Mouse (Mus musculus): ENCODE measurements at regions not wholly inside any gene's neighbourhood (a gene's known extent, or its start where the extent isn't known, plus 50 kb on each side); places are given as distances from the start of the nearest gene placed in this dataset.
"Not testable (repeated sequence)": the region's sequence is repeated elsewhere in the genome, so short reads cannot be mapped to it uniquely, and the experiment has no call there.

DNA sequence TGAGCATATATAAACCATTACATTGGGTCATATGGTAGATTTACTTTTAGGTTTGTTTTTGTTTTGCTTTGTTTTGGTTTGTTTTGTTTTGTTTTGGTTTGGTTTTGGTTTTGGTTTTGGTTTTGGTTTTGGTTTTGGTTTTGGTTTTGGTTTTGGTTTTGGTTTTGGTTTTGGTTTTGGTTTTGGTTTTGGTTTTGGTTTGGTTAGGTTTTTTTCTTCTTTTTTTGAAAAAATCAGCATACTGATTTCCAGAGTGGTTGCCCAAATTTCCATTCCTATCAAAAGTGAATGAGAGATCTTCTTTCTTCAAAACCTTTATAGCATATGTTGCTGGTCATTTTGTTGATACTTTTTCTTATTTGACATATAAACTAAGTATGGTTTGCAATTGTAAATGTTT lies 444.0 kb downstream of the Arl4a start:
- H3K9ac ChIP-seq (ENCODE audit: low read length); H3K27me3 ChIP-seq (ENCODE audit: control insufficient read depth, insufficient read depth, low read length); H3K4me3 ChIP-seq (ENCODE audit: low read depth, low read length); DNase-seq (ENCODE audit: low spot score); H3K4me2 ChIP-seq (ENCODE audit: low read depth, severe bottlenecking); H3K9me3 ChIP-seq (ENCODE audit: control insufficient read depth, low read length); H3K27ac ChIP-seq (replicated peaks; ENCODE audit: low read depth, low read length); H3K36me3 ChIP-seq (ENCODE audit: control insufficient read depth, insufficient read depth, low read length); ATAC-seq (ENCODE audit: insufficient number of reproducible peaks, low FRiP score, low TSS enrichment, low read depth); H3K4me1 ChIP-seq (ENCODE audit: control insufficient read depth, insufficient read depth, low read length): not testable (repeated sequence)

DNA sequence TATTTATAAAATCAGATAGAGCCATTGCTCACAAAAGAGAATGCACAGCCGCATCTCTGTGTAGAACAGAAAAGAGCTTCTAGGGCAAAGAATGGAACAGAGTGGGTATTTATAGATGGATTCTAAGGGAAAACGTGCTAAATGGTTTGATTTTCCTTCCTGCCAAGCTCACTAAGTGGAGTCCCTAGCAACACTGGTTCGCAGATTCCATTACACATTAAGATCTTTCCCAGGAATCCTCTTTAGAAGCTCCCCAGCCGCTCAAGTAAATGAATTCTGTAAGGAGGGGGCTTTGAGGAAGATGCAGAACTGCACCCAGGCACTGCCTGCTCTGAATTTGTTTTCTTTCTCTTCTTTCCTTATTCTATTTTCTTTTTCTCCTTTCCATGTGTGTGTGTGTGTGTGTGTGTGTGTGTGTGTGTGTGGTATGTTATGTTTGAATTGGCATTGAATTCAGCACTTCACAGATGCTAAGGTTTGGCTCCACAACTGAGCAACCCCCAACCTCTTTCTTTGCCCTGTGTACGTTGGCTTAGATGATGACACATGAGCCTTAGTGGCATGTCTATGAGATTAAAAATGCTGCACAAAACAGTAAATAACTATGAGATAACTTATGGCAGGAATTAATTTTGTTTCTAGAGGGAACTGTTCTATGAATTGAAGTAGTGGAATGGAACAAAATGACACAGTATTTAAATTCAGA lies 450.5 kb downstream of the Arl4a start:
- Histone ChIP-seq H3K27me3 (ENCODE audit: control insufficient read depth, insufficient read depth, low read length) (no peaks in the 10 kb centered on the region), H3K9ac (ENCODE audit: low read length) (no peak overlapping the region), H3K36me3 (ENCODE audit: control insufficient read depth, insufficient read depth, low read length) (no peaks in the 10 kb centered on the region), H3K4me3 (ENCODE audit: low read depth, low read length) (no peak overlapping the region), H3K27ac (replicated peaks; ENCODE audit: low read depth, low read length) (no peak overlapping the region), H3K9me3 (ENCODE audit: control insufficient read depth, low read length) (no peaks in the 10 kb centered on the region), H3K4me2 (ENCODE audit: low read depth, severe bottlenecking) (no peak overlapping the region), H3K4me1 (ENCODE audit: control insufficient read depth, insufficient read depth, low read length) (no peaks in the 10 kb centered on the region)
- ATAC-seq (ENCODE audit: insufficient number of reproducible peaks, low FRiP score, low TSS enrichment, low read depth) (no peak), DNase-seq (ENCODE audit: low spot score) (no peak)
- WGBS, result 81% methylated on average over 5 of the region's 5 CpGs

DNA sequence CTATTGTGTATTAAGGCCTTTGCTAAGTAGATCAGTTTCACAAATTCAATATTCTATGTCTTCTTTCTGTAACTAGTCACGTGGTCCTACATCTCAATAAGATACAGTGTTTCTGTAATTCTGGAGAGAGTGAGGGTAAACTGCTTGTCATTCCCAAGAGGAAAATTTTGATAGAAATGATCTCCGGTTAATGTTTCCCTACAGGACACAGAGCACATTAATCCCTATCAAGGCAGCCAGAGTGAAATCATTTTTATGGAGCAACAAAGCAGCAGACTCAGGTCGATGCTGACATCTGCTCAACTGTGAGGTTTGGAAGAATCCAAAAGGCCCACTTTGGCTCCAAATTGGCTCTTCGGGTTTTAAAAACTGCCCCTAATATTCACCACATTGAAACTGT lies 451.7 kb downstream of the Arl4a start:
- Histone ChIP-seq H3K27ac (replicated peaks; ENCODE audit: low read depth, low read length) (no peak overlapping the region), H3K9me3 (ENCODE audit: control insufficient read depth, low read length) (no peaks in the 10 kb centered on the region), H3K4me3 (ENCODE audit: low read depth, low read length) (no peak overlapping the region), H3K4me1 (ENCODE audit: control insufficient read depth, insufficient read depth, low read length) (no peaks in the 10 kb centered on the region), H3K4me2 (ENCODE audit: low read depth, severe bottlenecking) (no peak overlapping the region), H3K9ac (ENCODE audit: low read length) (no peak overlapping the region), H3K36me3 (ENCODE audit: control insufficient read depth, insufficient read depth, low read length) (no peaks in the 10 kb centered on the region), H3K27me3 (ENCODE audit: control insufficient read depth, insufficient read depth, low read length) (no peaks in the 10 kb centered on the region)
- 85% methylated on average over 4 of the region's 4 CpGs for WGBS
- DNase-seq (ENCODE audit: low spot score) (no peak), ATAC-seq (ENCODE audit: insufficient number of reproducible peaks, low FRiP score, low TSS enrichment, low read depth) (no peak)

DNA sequence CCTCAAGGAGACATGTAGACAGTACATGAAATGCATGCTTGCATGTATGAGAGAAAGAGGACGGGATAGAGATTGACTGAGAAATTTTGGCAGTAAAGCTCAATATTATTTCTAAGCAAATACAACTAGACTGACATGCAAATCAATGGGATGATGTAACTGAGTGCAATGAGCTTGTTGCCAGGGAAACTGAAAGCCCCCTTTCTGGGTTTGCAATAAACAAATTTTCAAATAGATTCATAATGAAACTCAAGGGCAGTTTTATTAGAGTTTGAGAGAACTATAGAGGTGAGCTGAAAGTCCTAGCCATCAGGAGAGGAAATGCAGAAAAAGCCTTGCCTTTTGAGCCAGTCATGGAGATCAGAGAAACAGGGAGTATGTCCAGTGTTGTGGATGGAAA lies 460.2 kb downstream of the Arl4a start:
- no peak for DNase-seq (ENCODE audit: low spot score)
- Histone ChIP-seq H3K9me3 (ENCODE audit: control insufficient read depth, low read length) (no peaks in the 10 kb centered on the region), H3K36me3 (ENCODE audit: control insufficient read depth, insufficient read depth, low read length) (no peaks in the 10 kb centered on the region), H3K4me3 (ENCODE audit: low read depth, low read length) (no peak overlapping the region), H3K27ac (replicated peaks; ENCODE audit: low read depth, low read length) (no peak overlapping the region), H3K27me3 (ENCODE audit: control insufficient read depth, insufficient read depth, low read length) (no peaks in the 10 kb centered on the region), H3K4me2 (ENCODE audit: low read depth, severe bottlenecking) (no peak overlapping the region), H3K9ac (ENCODE audit: low read length) (no peak overlapping the region), H3K4me1 (ENCODE audit: control insufficient read depth, insufficient read depth, low read length) (no peaks in the 10 kb centered on the region)
- no peak for ATAC-seq (ENCODE audit: insufficient number of reproducible peaks, low FRiP score, low TSS enrichment, low read depth)
- 83% methylated on average over 1 of the region's 1 CpGs for WGBS

DNA sequence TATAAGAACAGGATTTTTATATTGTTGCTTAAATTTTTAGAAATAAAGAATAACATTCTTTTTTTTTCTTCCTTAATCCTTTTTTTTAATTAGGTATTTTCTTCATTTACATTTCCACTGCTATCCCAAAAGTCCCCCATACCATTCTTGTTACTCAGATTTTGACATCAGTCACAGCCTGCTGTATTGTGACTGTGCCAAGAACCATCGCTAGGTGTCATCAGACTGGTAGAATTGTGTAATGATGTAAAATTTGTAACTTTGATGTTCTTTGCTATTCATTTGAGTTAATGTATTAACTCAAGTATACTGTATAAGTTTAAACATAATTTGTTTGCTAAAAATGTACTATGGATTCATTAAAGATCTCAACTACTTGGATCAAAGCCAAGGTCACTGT lies 465.0 kb downstream of the Arl4a start:
- ATAC-seq (ENCODE audit: insufficient number of reproducible peaks, low FRiP score, low TSS enrichment, low read depth), result no peak
- H3K4me2 ChIP-seq (ENCODE audit: low read depth, severe bottlenecking), result no peak overlapping the region
- H3K4me1 ChIP-seq (ENCODE audit: control insufficient read depth, insufficient read depth, low read length), result no peaks in the 10 kb centered on the region
- WGBS, result 79% methylated on average over 1 of the region's 1 CpGs
- DNase-seq (ENCODE audit: low spot score), result no peak
- H3K27me3 ChIP-seq (ENCODE audit: control insufficient read depth, insufficient read depth, low read length), result no peaks in the 10 kb centered on the region
- no peaks in the 10 kb centered on the region for H3K36me3 ChIP-seq (ENCODE audit: control insufficient read depth, insufficient read depth, low read length)
- H3K9me3 ChIP-seq (ENCODE audit: control insufficient read depth, low read length), result no peaks in the 10 kb centered on the region
- no peak overlapping the region for H3K9ac ChIP-seq (ENCODE audit: low read length)
- H3K27ac ChIP-seq (replicated peaks; ENCODE audit: low read depth, low read length), result no peak overlapping the region
- H3K4me3 ChIP-seq (ENCODE audit: low read depth, low read length), result no peak overlapping the region

DNA sequence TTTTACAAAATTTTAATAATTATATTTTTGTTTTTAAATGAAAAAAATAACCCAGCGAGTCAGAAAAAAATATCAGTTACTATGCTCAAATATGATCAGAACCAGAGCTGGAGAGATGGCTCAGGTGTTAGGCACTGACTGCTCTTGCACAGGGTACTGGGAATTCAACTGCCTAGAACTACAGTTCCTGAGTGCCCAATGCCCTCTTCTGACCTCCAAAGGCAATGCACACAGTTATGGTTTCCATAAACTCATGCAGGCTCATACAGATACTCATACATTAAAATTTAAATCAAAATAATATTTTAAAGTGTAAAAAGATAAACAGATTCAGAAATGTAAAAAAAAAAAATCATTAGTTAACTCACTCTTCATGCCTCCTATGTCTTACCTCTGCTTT lies 465.7 kb downstream of the Arl4a start:
- 88% methylated on average over 1 of the region's 1 CpGs for WGBS

DNA sequence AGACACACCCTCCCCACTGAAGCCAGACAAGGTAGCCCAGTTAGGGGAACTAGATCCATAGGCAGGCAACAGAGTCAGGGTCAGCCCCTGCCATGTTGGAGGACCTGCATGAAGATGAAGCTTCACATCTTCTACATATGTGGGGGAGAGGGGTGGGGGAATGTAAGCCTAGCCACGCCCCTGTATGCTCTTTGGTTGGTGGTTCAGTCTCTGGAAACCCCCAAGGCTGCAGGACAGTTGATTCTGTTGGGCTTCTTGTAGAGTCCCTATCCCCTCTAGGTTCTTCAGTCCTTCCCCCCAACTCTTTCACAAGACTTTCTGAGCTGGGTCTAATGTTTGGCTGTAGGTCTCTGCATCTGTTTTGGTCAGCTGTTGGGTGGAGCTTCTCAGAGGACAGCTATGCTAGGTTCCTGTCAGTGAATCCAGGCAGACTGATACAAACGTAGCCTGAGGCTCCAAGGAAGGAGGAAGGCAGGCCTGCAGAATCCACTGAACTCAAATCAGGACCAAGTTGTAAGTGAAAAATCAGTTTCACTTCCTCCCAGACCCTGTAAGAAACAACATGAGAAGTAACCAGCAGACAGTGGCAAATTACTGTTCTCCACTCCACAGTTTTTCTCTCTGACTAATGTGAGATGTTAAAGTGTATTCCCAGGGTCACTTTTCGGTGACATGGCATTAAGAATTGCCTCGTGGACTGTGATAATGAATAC lies 476.9 kb downstream of the Arl4a start:
- H3K4me2 ChIP-seq (ENCODE audit: low read depth, severe bottlenecking), result no peak overlapping the region
- no peak overlapping the region for H3K27ac ChIP-seq (replicated peaks; ENCODE audit: low read depth, low read length)
- no peaks in the 10 kb centered on the region for H3K36me3 ChIP-seq (ENCODE audit: control insufficient read depth, insufficient read depth, low read length)
- no peak overlapping the region for H3K4me3 ChIP-seq (ENCODE audit: low read depth, low read length)
- H3K27me3 ChIP-seq (ENCODE audit: control insufficient read depth, insufficient read depth, low read length), result no peaks in the 10 kb centered on the region
- H3K4me1 ChIP-seq (ENCODE audit: control insufficient read depth, insufficient read depth, low read length), result no peaks in the 10 kb centered on the region
- no peak for ATAC-seq (ENCODE audit: insufficient number of reproducible peaks, low FRiP score, low TSS enrichment, low read depth)
- H3K9ac ChIP-seq (ENCODE audit: low read length), result no peak overlapping the region
- no peaks in the 10 kb centered on the region for H3K9me3 ChIP-seq (ENCODE audit: control insufficient read depth, low read length)
- WGBS, result 76% methylated on average over 4 of the region's 4 CpGs
- DNase-seq (ENCODE audit: low spot score), result no peak

More for the DNA sequence above, 465.7 kb downstream of the Arl4a start:
- H3K9ac ChIP-seq (ENCODE audit: low read length), result no peak overlapping the region
- H3K4me1 ChIP-seq (ENCODE audit: control insufficient read depth, insufficient read depth, low read length), result no peaks in the 10 kb centered on the region
- DNase-seq (ENCODE audit: low spot score) (no peak), ATAC-seq (ENCODE audit: insufficient number of reproducible peaks, low FRiP score, low TSS enrichment, low read depth) (no peak)
- no peaks in the 10 kb centered on the region for H3K27me3 ChIP-seq (ENCODE audit: control insufficient read depth, insufficient read depth, low read length)
- H3K4me3 ChIP-seq (ENCODE audit: low read depth, low read length), result no peak overlapping the region
- no peaks in the 10 kb centered on the region for H3K9me3 ChIP-seq (ENCODE audit: control insufficient read depth, low read length)
- no peak overlapping the region for H3K4me2 ChIP-seq (ENCODE audit: low read depth, severe bottlenecking)
- H3K36me3 ChIP-seq (ENCODE audit: control insufficient read depth, insufficient read depth, low read length), result no peaks in the 10 kb centered on the region
- H3K27ac ChIP-seq (replicated peaks; ENCODE audit: low read depth, low read length), result no peak overlapping the region

DNA sequence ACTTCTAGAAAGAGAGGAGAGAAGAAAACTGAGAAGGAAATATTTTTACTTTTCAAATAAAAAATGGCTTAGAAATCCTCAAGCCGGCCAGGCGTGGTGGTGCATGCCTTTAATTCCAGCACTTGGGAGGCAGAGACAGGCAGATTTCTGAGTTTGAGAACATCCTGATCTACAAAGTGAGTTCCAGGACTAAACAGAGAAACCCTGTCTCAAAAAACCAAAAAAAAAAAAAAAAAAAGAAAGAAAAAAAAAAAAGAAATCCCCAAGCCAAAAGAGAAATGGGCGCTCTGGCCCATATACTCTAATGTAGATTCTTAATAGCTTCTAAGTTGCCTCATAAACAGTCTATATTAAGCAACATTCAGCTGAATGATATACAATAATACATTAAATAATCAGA lies 479.3 kb downstream of the Arl4a start:
- no peaks in the 10 kb centered on the region for H3K9me3 ChIP-seq (ENCODE audit: control insufficient read depth, low read length)
- no peak overlapping the region for H3K4me3 ChIP-seq (ENCODE audit: low read depth, low read length)
- H3K4me2 ChIP-seq (ENCODE audit: low read depth, severe bottlenecking), result no peak overlapping the region
- 88% methylated on average over 3 of the region's 3 CpGs for WGBS
- H3K4me1 ChIP-seq (ENCODE audit: control insufficient read depth, insufficient read depth, low read length), result no peaks in the 10 kb centered on the region
- H3K36me3 ChIP-seq (ENCODE audit: control insufficient read depth, insufficient read depth, low read length), result no peaks in the 10 kb centered on the region
- ATAC-seq (ENCODE audit: insufficient number of reproducible peaks, low FRiP score, low TSS enrichment, low read depth) (no peak), DNase-seq (ENCODE audit: low spot score) (no peak)
- no peak overlapping the region for H3K27ac ChIP-seq (replicated peaks; ENCODE audit: low read depth, low read length)
- H3K27me3 ChIP-seq (ENCODE audit: control insufficient read depth, insufficient read depth, low read length), result no peaks in the 10 kb centered on the region
- H3K9ac ChIP-seq (ENCODE audit: low read length), result no peak overlapping the region

DNA sequence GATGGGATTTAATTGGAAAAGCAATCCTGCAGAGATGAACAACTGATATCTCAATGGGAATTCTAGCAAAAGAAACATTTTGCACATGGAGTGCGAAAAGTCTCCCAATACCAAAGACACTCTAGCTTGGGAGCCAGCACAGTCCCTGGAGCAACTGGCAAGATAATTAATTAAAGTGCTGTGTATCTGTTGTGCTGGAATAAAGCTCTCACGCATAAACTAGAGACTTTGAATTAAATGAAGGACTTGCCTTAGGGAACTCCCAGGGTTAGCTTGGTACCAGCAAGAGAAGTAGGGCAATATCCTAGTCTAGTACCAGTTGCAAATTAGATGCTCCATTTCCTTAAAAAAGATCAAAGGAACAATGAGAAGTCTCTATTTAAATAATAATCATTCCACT lies 501.5 kb downstream of the Arl4a start:
- no peaks in the 10 kb centered on the region for H3K27me3 ChIP-seq (ENCODE audit: control insufficient read depth, insufficient read depth, low read length)
- DNase-seq (ENCODE audit: low spot score) (no peak), ATAC-seq (ENCODE audit: insufficient number of reproducible peaks, low FRiP score, low TSS enrichment, low read depth) (no peak)
- H3K9me3 ChIP-seq (ENCODE audit: control insufficient read depth, low read length), result no peaks in the 10 kb centered on the region
- no peak overlapping the region for H3K27ac ChIP-seq (replicated peaks; ENCODE audit: low read depth, low read length)
- 74% methylated on average over 2 of the region's 2 CpGs for WGBS
- H3K4me1 ChIP-seq (ENCODE audit: control insufficient read depth, insufficient read depth, low read length), result no peaks in the 10 kb centered on the region
- H3K4me2 ChIP-seq (ENCODE audit: low read depth, severe bottlenecking), result no peak overlapping the region
- no peak overlapping the region for H3K4me3 ChIP-seq (ENCODE audit: low read depth, low read length)
- no peak overlapping the region for H3K9ac ChIP-seq (ENCODE audit: low read length)
- H3K36me3 ChIP-seq (ENCODE audit: control insufficient read depth, insufficient read depth, low read length), result no peaks in the 10 kb centered on the region
